Mouse (Mus musculus) kidney, postnatal 0 days (tissue): ENCODE data around the gene Vezt. TPM values are rescaled to one million over a fixed set of nuclear protein-coding genes. Genes with fewer than 3 reads are reported as not detected.

Experiments used
- ATAC-seq: fragments of 200-750 bp; cut with Nextera tagmentation; replicated peaks from 2 replicates; pipeline ENCODE4 v1.8.0; 2017; ENCODE audit warnings: low read depth, moderate number of reproducible peaks, moderate TSS enrichment, moderate library complexity; ENCODE audit not compliant: low FRiP score
- DNase-seq: peaks from one replicate; pipeline ENCODE4 v3.0.0-alpha.2; 2016; ENCODE audit warnings: low spot score
- H3K27ac ChIP-seq: fragments of 300-500 bp; sonication (generic); 2 replicates; pipeline ENCODE4 v1.5.1; 2014; ENCODE audit warnings: mild to moderate bottlenecking
- H3K27me3 ChIP-seq: fragments of 300-500 bp; sonication (generic); 2 replicates; pipeline ENCODE4 v1.6.1; 2014; ENCODE audit warnings: low read length, mixed read lengths; ENCODE audit not compliant: insufficient read depth
- H3K36me3 ChIP-seq: fragments of 300-500 bp; sonication (generic); 2 replicates; pipeline ENCODE4 v1.6.1; 2014; ENCODE audit warnings: low read length, mixed read lengths; ENCODE audit not compliant: insufficient read depth
- H3K4me1 ChIP-seq: fragments of 300-500 bp; sonication (generic); replicated peaks from 2 replicates; pipeline ENCODE4 v1.6.1; 2014; ENCODE audit warnings: antibody characterized with exemption, low read length, mixed read lengths; ENCODE audit not compliant: insufficient read depth
- H3K4me2 ChIP-seq: fragments of 300-500 bp; sonication (generic); 2 replicates; pipeline ENCODE4 v1.6.1; 2014; ENCODE audit warnings: mild to moderate bottlenecking, low read length, moderate library complexity, mixed read lengths
- H3K4me3 ChIP-seq: fragments of 300-500 bp; sonication (generic); replicated peaks from 2 replicates; pipeline ENCODE4 v1.5.1; 2014; ENCODE audit warnings: low read depth, low read length
- H3K9ac ChIP-seq: fragments of 300-500 bp; sonication (generic); 2 replicates; pipeline ENCODE4 v1.6.1; 2014; ENCODE audit warnings: low read depth, low read length
- H3K9me3 ChIP-seq: fragments of 300-500 bp; sonication (generic); replicated peaks from 2 replicates; pipeline ENCODE4 v1.6.1; 2016; ENCODE audit warnings: low read length, inconsistent platforms, mixed read lengths
- CTCF ChIP-seq: IDR thresholded peaks from 2 replicates; pipeline ENCODE4 v1.5.1; 2016; ENCODE audit warnings: antibody characterized with exemption, low read depth, mild to moderate bottlenecking, moderate library complexity
- WGBS: fragments of 180-500 bp; shearing (Covaris S2); extraction: QIAGEN DNeasy Blood & Tissue Kit; methylation state at CpG from one replicate; pipeline ENCODE4 v1.1.7; 2014; 5-methylcytosine and 5-hydroxymethylcytosine counted together
- polyA plus RNA-seq: library from polyadenylated mRNA; unstranded; fragments of >200 nt; fragmentation: Nextera tagmentation; extraction: Ambion mirVana; gene quantifications from 2 replicates; pipeline ENCODE4 v1.2.1, GENCODE M21; 2015

The Vezt gene
- polyA plus RNA-seq, 1 experiment from 2014 or later = 20.8 TPM

GRCm38 (mm10) chr10:93912917-93913316, 122.7 kb downstream of the Vezt start:
- no peak for ATAC-seq
- no peaks in the 10 kb centered on the region for H3K9me3 ChIP-seq
- H3K4me2 ChIP-seq = no peak overlapping the region
- no peak overlapping the region for H3K27ac ChIP-seq
- no peak for TF ChIP-seq CTCF
- no peak overlapping the region for H3K4me3 ChIP-seq
- DNase-seq = no peak
- no peaks in the 10 kb centered on the region for H3K27me3 ChIP-seq
- H3K9ac ChIP-seq = no peak overlapping the region
- 75% methylated on average over 1 of the region's 1 CpGs for WGBS
- H3K36me3 ChIP-seq = no peaks in the 10 kb centered on the region
- no peaks in the 10 kb centered on the region for H3K4me1 ChIP-seq

- H3K27me3 ChIP-seq = no peaks in the 10 kb centered on the region
- no peaks in the 10 kb centered on the region for H3K9me3 ChIP-seq
- H3K4me2 ChIP-seq = no peak overlapping the region
- no peak for DNase-seq
- no peak for ATAC-seq
- 85% methylated on average over 5 of the region's 5 CpGs for WGBS
- no peak overlapping the region for H3K27ac ChIP-seq
- H3K36me3 ChIP-seq = no peaks in the 10 kb centered on the region
- no peak overlapping the region for H3K9ac ChIP-seq
- no peaks in the 10 kb centered on the region for H3K4me1 ChIP-seq
- TF ChIP-seq CTCF = no peak
- no peak overlapping the region for H3K4me3 ChIP-seq
These were observed 123.3 kb downstream of the Vezt start for GRCm38 (mm10) chr10:93912136-93912855.

DNA sequence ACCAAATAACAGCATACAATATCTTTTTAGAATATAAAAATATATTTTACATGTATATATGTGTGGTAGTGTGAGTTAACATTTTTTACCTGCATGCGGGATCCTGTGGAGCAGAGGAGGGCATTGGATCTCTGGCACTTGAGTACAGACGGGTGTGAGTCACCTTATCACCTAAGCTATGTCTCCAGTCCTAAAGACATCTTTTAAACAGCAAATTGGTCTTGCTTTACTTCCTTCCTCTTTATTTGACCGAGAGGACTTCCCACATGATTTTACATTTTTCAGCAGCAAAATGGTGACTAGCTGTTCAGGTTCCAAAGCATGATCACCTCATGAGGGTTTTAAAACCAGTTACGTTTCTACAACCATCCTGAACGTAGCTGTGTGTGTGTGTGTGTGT, 124.3 kb downstream of the Vezt start:
- DNase-seq (no peak), ATAC-seq (no peak)
- 75% methylated on average over 5 of the region's 5 CpGs for WGBS
- Histone ChIP-seq H3K27me3 (no peaks in the 10 kb centered on the region), H3K27ac (no peak overlapping the region), H3K4me1 (no peaks in the 10 kb centered on the region), H3K9me3 (no peaks in the 10 kb centered on the region), H3K9ac (no peak overlapping the region), H3K4me3 (no peak overlapping the region), H3K36me3 (no peaks in the 10 kb centered on the region), H3K4me2 (no peak overlapping the region)
- no peak for TF ChIP-seq CTCF

GRCm38 (mm10) chr10:93909811-93910446, 125.7 kb downstream of the Vezt start:
- Histone ChIP-seq H3K4me3 (no peak overlapping the region), H3K27ac (no peak overlapping the region), H3K4me2 (no peak overlapping the region), H3K36me3 (no peaks in the 10 kb centered on the region), H3K9ac (no peak overlapping the region), H3K4me1 (no peaks in the 10 kb centered on the region), H3K9me3 (no peaks in the 10 kb centered on the region), H3K27me3 (no peaks in the 10 kb centered on the region)
- ATAC-seq (no peak), DNase-seq (no peak)
- no peak for TF ChIP-seq CTCF
- WGBS = 80% methylated on average over 5 of the region's 5 CpGs

GRCm38 (mm10) chr10:93909015-93909414, 126.6 kb downstream of the Vezt start:
- H3K27ac ChIP-seq = no peak overlapping the region
- no peak for DNase-seq
- no peaks in the 10 kb centered on the region for H3K4me1 ChIP-seq
- H3K9me3 ChIP-seq = no peaks in the 10 kb centered on the region
- 88% methylated on average over 1 of the region's 1 CpGs for WGBS
- no peak overlapping the region for H3K9ac ChIP-seq
- no peak for ATAC-seq
- TF ChIP-seq CTCF = no peak
- no peaks in the 10 kb centered on the region for H3K36me3 ChIP-seq
- H3K4me2 ChIP-seq = no peak overlapping the region
- no peak overlapping the region for H3K4me3 ChIP-seq
- H3K27me3 ChIP-seq = no peaks in the 10 kb centered on the region

DNA sequence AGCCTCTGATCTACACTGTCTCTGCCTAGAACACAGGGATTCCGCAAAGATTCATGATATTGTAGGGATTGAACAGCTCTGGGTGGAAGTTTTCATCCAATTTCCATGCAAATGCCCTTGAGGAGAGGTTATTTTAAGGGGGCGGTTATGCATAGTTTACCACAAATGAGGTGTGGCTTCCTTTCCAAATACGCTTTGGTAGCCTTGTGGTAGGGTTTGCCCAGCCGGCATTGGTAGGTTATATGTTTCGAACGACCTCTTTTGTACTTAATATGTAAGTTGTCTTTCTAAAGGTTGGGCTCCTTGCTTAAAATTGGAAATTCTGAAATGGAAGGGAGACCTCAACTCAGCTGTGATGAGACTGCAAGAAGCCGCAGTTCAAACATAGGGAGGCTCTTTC, 127.1 kb downstream of the Vezt start:
- Histone ChIP-seq H3K27ac (no peak overlapping the region), H3K36me3 (no peaks in the 10 kb centered on the region), H3K9ac (no peak overlapping the region), H3K4me2 (no peak overlapping the region), H3K9me3 (no peaks in the 10 kb centered on the region), H3K27me3 (no peaks in the 10 kb centered on the region), H3K4me1 (no peaks in the 10 kb centered on the region), H3K4me3 (no peak overlapping the region)
- no peak for DNase-seq
- ATAC-seq = no peak
- 85% methylated on average over 7 of the region's 7 CpGs for WGBS
- TF ChIP-seq CTCF = no peak
